Mouse (Mus musculus) E14TG2a.4 (cell line): ENCODE measurements at regions not wholly inside any gene's neighbourhood (a gene's known extent, or its start where the extent isn't known, plus 50 kb on each side); places are given as distances from the start of the nearest gene placed in this dataset.

Source experiments
- CTCF ChIP-seq: conservative IDR thresholded peaks from 2 replicates; pipeline ENCODE4 v1.5.1; 2014; ENCODE audit warnings: low read length
- NANOG ChIP-seq: IDR thresholded peaks from 2 replicates; pipeline ENCODE4 v1.6.1; 2014; ENCODE audit warnings: borderline replicate concordance, low read length, mixed read lengths
- POU5F1 ChIP-seq: IDR thresholded peaks from 2 replicates; pipeline ENCODE4 v1.6.1; 2014; ENCODE audit warnings: low read length, borderline replicate concordance

- TF ChIP-seq CTCF (no peak), POU5F1 (no peak), NANOG (no peak)
Measured at GRCm38 (mm10) chr10:117497565-117498256, 117.9 kb upstream of the Cpsf6 start.
